Mouse (Mus musculus) heart, postnatal 4 days (tissue): ENCODE measurements around the gene Serpinb9f. TPM values are rescaled to one million over a fixed set of nuclear protein-coding genes. Genes with fewer than 3 reads are reported as not detected.
"Not testable (repeated sequence)": the region's sequence is repeated elsewhere in the genome, so short reads cannot be mapped to it uniquely, and the experiment has no call there.

Experiments
- DNase-seq: peaks from one replicate; pipeline ENCODE4 v3.0.0; 2021
- total RNA-seq, 2 experiments: library from RNA; stranded (reverse); gene quantifications; 2 replicates each; pipeline ENCODE4 v1.2.3; 2021

Serpinb9f gene
- not detected for total RNA-seq

DNA sequence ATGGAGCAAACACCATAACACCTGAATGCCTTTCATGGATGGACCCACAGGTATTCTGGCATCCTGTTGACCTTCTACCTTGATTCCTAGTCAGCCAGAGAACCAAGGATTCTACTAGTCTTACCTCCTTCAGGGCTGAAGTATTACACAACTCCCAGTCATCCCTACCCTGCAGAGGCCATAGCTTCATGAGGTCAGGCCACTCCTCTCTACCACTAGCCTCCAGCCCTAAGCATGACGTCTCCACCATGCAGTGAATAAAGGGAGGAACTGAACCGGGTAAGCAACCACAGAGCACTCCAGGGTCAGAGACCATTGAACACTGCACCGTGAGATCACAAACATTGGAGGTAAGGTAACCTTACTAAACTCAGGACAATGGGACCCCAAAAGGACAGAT is at the start of gene Serpinb9f:
TSS of gene Serpinb9f (plus strand) at position 301 of the 400 bp plus-strand sequence.
- not testable (repeated sequence) for DNase-seq

DNA sequence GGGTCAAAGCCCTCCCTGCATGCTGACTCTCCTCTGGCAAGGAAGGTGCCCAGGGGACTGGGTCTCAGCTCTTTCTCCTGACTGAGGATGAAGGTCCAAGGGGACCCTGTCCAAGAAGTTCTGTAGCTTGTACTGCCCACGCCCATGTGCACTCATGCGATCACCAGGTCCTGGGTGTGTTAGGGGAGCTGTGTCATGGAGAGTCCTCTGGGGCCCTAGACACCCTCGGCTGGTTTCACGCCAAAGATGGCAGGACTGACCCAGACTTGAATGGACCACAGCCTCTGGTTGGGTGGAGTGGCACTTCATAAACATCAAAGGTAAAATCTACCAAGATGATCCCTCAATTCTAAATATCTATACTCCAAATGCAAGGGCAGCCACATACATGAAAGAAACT is 15.2 kb upstream of the Serpinb9f start:
- DNase-seq = not testable (repeated sequence)

DNA sequence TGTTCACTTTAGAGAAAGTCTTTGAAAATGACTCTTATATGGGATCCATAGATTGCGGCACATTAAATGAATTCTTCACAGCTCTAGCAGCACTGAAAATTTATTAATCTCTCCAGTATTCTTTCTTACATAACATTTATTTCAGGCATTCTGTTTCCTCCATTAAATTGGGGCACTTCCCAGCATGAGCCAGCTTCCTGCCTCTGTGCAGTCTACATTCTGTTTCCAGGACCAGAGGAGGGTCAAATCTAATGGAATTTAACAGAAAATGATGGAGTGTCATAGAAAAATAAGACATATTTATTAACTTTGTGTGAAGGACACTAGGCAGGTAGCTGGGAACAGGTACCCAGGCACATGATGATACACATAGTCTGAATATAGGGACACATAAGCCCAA is 32.8 kb downstream of the Serpinb9f start:
- not testable (repeated sequence) for DNase-seq

Other genes starting within 250 kb of the Serpinb9f start
- gene Serpinb1b, start 245.5 kb upstream of the Serpinb9f start, total RNA-seq = not detected
- gene Serpinb9c, start 164.3 kb upstream of the Serpinb9f start, total RNA-seq = not detected
- gene Serpinb9d, start 131.1 kb upstream of the Serpinb9f start, total RNA-seq = not detected
- not detected for gene Serpinb9e, start 74.5 kb upstream of the Serpinb9f start, total RNA-seq
- gene Gm11397, start 71.7 kb downstream of the Serpinb9f start, total RNA-seq = not detected
- not detected for gene Serpinb9g, start 160.7 kb downstream of the Serpinb9f start, total RNA-seq